Mouse (Mus musculus): Measurements from ENCODE around the gene Tarbp2. TPM values are rescaled to one million over a fixed set of nuclear protein-coding genes. Genes with fewer than 3 reads are reported as not detected.

Gene Tarbp2
- polyA plus RNA-seq, 1 experiment from 2014 or later, result 87.7 TPM

DNA sequence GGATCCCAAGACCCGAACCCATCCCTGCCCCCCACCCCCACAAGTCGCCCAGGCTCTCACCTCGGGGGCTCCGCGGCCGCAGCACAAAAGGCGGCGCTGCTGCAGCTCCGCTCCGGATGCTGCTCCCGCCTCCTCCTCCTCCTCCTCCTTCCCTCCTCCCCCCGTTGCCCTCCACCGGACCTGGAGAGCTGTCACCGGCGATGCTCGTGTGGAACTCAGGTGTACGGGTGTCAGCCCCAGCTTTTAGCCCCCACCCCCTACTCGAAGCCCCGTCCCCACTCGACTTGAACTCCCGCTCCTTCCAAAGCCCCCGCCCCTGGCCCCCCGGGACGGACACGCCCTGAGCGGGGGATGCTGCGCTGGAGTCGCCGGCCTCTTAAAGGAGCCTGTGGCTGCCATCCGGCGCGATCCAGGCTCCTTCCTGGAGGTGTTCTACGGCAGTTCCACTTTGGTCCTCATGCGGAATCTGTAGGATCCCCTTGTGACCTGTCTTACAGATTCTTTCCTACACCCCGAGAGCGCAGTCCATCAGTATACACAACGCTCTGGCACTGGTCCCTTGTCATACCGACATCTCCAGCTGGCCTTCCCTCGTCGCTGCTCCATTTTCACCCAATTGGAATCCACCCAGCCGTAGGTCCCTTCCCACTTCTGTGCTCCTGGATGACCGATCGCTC, 1.1 kb upstream of the Tarbp2 start, which contains the start of gene Map3k12:
Gene Map3k12, minus strand, starts transcription at position 337 of the 677 bp plus-strand sequence.
- ATAC-seq, result no peak
- peaks cover 44% of the 10 kb centered on the region for H3K4me1 ChIP-seq
- peak within 1 kb of the TSS; percentile 93 for H3K27ac ChIP-seq
- H3K36me3 ChIP-seq (ENCODE audit: poor library complexity, severe bottlenecking), result peaks cover 12% of the 10 kb centered on the region
- peak within 1 kb of the TSS; percentile 72 for H3K4me3 ChIP-seq
- WGBS, result under 1% methylated on average over 42 of the region's 43 CpGs
- peak within 1 kb of the TSS; percentile 92 for H3K9ac ChIP-seq
- H3K4me2 ChIP-seq, result peak within 1 kb of the TSS; percentile 81
- no peaks in the 10 kb centered on the region for H3K9me3 ChIP-seq (replicated peaks)
- H3K27me3 ChIP-seq, result no peaks in the 10 kb centered on the region

DNA sequence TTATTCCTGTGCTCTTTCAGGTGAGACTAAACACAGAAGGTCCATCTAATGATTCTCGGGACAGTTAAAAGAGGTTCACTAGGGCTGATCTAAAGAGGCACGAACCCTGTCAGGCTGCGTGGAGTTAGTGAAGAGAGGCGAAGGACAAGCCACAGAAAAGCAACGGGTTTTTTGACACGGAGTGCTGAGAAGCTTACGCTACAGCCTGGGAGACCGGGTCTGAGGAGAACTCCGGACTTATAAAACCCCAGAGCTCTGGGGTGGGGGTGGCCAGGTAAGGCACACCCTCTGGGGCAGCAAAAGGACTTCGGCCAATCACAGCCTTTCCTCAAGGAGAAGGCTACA, 389 bp upstream of the Tarbp2 start:
- Histone ChIP-seq H3K4me1 (peaks cover 36% of the 10 kb centered on the region), H3K4me2 (peak overlapping the region; percentile 81), H3K4me3 (peak overlapping the region; percentile 72)

DNA sequence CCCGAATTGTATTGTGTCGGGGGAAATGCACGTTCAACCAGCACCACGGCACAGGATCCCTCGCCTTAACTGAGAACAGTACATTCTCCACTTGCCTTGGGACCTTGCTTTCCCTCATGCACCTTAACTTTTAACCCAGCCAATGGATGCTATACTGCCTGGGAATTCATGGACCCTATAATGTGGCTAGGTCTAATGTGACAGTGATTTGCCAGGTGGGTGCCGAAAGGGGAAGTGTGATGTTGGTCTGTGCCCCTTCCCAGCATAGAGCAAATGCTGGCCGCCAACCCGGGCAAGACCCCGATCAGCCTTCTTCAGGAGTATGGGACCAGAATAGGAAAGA, 838 bp downstream of the Tarbp2 start:
- H3K9me3 ChIP-seq (replicated peaks), result no peaks in the 10 kb centered on the region
- H3K9ac ChIP-seq, result peak overlapping the region; percentile 83
- H3K27me3 ChIP-seq, result no peaks in the 10 kb centered on the region
- H3K4me3 ChIP-seq, result peak overlapping the region; percentile 72
- peaks cover 29% of the 10 kb centered on the region for H3K36me3 ChIP-seq (ENCODE audit: poor library complexity, severe bottlenecking)
- peak overlapping the region; percentile 97 for H3K27ac ChIP-seq
- WGBS, result 22% methylated on average over 9 of the region's 9 CpGs
- H3K4me1 ChIP-seq, result peaks cover 34% of the 10 kb centered on the region
- ATAC-seq, result no peak
- peak overlapping the region; percentile 81 for H3K4me2 ChIP-seq

More for the DNA sequence above, 389 bp upstream of the Tarbp2 start:
- H3K27ac ChIP-seq, result peak overlapping the region; percentile 93
- H3K36me3 ChIP-seq (ENCODE audit: poor library complexity, severe bottlenecking), result peaks cover 20% of the 10 kb centered on the region
- WGBS, result under 1% methylated on average over 10 of the region's 10 CpGs
- peak overlapping the region; percentile 92 for H3K9ac ChIP-seq
- H3K27me3 ChIP-seq, result no peaks in the 10 kb centered on the region
- no peaks in the 10 kb centered on the region for H3K9me3 ChIP-seq (replicated peaks)
- ATAC-seq, result no peak

DNA sequence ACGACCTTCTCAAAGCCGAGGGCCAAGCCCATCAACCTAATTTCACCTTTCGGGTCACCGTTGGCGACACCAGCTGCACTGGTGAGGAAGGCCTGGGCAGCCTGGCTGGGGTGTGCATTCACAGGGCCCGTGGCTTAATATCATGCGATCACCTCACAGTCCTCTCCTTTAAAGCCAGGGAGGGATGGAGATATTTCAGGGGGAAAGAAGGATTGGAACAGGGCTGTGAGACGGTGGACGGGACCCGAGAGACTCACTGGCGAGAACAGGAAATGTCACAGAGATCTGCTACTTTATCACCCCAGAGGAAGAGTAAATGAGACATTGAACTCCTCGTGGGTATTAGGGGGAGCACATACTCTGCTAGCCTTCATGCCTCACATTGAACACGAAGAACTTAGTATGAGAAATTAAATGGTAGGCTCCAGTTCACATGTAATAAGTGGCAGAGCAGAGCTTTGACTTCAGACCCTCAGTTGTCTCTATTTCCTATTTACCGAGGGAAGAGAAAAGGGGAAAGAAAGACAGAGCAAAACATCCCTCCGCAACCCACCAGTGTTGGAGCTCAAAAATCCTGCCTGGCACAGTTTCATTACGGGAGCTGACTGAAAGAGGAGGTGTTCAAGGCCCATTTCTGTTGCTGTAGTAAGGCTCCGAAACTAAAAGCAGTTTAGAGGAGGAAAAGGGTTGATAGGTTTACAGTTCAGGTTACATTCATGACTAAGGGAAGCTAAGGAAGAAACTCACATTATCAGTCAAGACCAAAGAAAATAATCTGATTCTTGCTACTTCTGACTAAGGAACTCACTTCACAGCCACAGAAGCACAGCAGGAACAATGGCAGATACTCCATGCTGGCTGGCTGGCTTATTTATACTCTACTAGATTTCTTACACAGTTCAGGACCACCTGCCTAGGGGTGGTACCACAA, 1.5 kb downstream of the Tarbp2 start:
- H3K4me3 ChIP-seq, result peak overlapping the region; percentile 72
- peak overlapping the region; percentile 81 for H3K4me2 ChIP-seq
- H3K27ac ChIP-seq, result peak overlapping the region; percentile 97
- peaks cover 31% of the 10 kb centered on the region for H3K4me1 ChIP-seq
- peak overlapping the region; percentile 83 for H3K9ac ChIP-seq
- WGBS, result 72% methylated on average over 17 of the region's 17 CpGs
- ATAC-seq, result no peak
- peaks cover 35% of the 10 kb centered on the region for H3K36me3 ChIP-seq (ENCODE audit: poor library complexity, severe bottlenecking)
- no peaks in the 10 kb centered on the region for H3K9me3 ChIP-seq (replicated peaks)
- H3K27me3 ChIP-seq, result no peaks in the 10 kb centered on the region

DNA sequence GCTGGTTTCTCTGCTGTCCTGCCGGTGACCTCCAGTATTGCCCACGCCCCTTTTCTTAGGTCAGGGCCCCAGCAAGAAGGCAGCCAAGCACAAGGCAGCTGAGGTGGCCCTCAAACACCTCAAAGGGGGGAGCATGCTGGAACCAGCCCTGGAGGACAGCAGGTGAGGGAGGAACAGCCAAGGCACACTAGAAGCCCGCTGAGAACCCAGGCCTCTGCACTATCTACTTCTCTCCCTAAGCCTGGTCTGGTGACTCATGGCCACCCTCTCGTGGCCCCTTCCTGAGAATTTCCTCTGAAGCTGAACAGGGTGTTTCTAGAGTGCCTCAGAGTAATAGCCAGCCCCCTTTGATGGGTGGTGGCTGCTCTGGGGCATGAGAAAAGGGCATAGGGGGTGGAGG, 2.4 kb downstream of the Tarbp2 start:
- Histone ChIP-seq H3K36me3 (ENCODE audit: poor library complexity, severe bottlenecking) (peaks cover 35% of the 10 kb centered on the region), H3K9ac (no peak overlapping the region), H3K27ac (no peak overlapping the region), H3K4me3 (no peak overlapping the region), H3K4me1 (peaks cover 21% of the 10 kb centered on the region), H3K4me2 (no peak overlapping the region), H3K9me3 (replicated peaks) (no peaks in the 10 kb centered on the region), H3K27me3 (no peaks in the 10 kb centered on the region)
- ATAC-seq, result no peak
- 94% methylated on average over 4 of the region's 4 CpGs for WGBS

DNA sequence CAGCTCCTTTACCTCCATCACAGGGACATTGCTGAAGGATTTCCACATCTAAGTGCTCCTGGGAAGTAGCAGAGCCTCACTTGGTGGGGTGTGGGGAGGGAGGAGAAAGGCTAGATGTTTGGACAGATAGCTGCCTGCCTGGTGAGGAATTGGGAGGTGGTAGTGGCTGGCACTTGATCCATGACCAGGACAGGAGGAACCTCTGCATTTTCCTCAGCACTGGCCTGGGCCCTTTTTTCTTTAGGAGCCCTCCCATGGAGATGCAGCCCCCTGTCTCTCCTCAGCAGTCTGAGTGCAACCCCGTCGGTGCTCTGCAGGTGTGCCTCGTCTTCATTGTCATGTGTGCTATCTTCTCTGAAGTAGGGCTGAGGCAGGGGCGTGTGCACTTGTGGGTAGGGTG, 3.5 kb downstream of the Tarbp2 start:
- H3K4me1 ChIP-seq, result peaks cover 12% of the 10 kb centered on the region
- peaks cover 35% of the 10 kb centered on the region for H3K36me3 ChIP-seq (ENCODE audit: poor library complexity, severe bottlenecking)
- no peak overlapping the region for H3K9ac ChIP-seq
- H3K4me2 ChIP-seq, result no peak overlapping the region
- H3K27ac ChIP-seq, result no peak overlapping the region
- 77% methylated on average over 4 of the region's 4 CpGs for WGBS
- no peak overlapping the region for H3K4me3 ChIP-seq
- H3K9me3 ChIP-seq (replicated peaks), result no peaks in the 10 kb centered on the region
- no peaks in the 10 kb centered on the region for H3K27me3 ChIP-seq
- ATAC-seq, result no peak

DNA sequence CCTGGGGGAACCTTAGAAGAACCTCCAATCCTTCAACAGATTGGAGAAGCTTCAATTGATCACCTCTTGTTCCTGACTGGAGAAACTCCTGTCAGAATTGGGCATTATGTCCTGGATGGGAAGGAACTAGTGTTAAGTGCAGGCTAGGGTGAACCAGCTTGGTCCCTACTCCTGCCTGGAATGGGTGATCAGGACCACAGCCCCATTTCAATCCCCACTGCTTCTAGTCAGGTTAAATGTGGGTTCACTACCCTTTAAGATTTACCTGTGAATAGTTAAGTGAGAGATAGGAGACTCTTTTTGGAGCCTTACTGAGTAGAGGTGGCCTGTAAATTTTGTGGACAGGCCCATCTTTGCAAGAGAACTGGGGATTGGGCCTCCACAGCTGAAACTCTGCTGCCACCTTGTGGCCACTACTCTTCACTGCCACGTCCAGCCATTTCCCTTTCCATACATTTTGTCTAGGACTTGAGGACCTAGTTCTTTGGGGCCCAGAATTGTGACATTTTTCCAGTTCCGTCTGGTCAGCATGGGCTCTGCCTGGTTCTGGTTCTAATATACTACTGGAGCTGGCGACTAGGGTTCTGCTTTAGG, 7.0 kb downstream of the Tarbp2 start, which contains the start of gene Npff:
Gene Npff, minus strand, starts transcription at position 51 of the 594 bp plus-strand sequence.
- no peak within 1 kb of the TSS for H3K9ac ChIP-seq
- H3K36me3 ChIP-seq (ENCODE audit: poor library complexity, severe bottlenecking), result peaks cover 61% of the 10 kb centered on the region
- peak; percentile 22 for ATAC-seq
- H3K4me2 ChIP-seq, result no peak within 1 kb of the TSS
- 0 out of 2 replicates have a peak, but pooled peaks cover 3% of the 10 kb centered on the region for H3K4me1 ChIP-seq
- no peak within 1 kb of the TSS for H3K4me3 ChIP-seq
- H3K27ac ChIP-seq, result peak within 1 kb of the TSS; percentile 15; the same call in 1 of the 2 replicates
- WGBS, result 3% methylated on average over 3 of the region's 3 CpGs
- no peaks in the 10 kb centered on the region for H3K27me3 ChIP-seq
- no peaks in the 10 kb centered on the region for H3K9me3 ChIP-seq (replicated peaks)

DNA sequence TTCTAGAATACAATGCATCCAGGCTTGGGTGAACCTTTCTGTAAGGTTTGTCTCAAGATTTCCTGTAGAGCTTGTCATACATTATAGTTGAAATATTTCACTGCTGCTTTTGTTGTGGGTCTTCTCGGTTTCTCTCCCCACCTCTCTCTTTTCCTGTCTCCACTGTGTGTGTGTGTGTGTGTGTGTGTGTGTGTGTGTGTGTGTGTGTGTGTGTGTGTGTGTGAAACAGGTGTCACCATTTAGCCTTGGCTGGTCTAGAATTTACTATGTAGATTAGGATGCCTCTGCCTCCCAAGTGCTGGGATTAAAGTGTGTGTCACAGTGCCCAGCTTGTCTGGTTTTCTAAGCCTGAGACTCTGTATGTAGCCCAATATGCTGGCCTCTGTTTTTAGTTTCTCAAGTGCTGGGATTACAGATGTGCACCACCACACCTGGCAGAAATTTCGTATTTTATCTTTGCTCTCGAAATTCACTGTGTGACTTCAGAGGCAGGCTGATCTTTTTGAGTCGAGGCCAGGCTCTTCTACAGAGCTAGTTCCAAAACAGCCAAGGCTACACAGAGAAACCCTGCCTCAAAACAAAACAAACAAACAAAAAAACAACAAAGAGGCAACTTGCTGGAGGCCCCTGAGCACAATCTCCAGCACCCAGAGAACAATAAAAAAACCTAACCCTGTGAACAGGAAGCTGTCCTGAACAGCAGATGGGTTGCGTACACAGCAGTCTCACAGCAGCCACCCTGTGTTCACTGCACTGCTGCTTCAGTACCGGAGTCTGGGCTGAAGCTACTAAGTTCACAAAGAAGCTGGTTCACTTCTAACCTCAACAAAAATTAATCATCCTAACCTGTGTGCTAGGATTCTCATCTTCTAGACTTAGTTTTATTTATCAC, 8.4 kb downstream of the Tarbp2 start:
- Histone ChIP-seq H3K4me1 (no peaks in the 10 kb centered on the region), H3K4me3 (no peak overlapping the region), H3K4me2 (no peak overlapping the region), H3K9ac (no peak overlapping the region), H3K27me3 (no peaks in the 10 kb centered on the region), H3K36me3 (ENCODE audit: poor library complexity, severe bottlenecking) (peaks cover 63% of the 10 kb centered on the region), H3K9me3 (replicated peaks) (no peaks in the 10 kb centered on the region), H3K27ac (no peak overlapping the region)
- no peak for ATAC-seq
- WGBS, result 89% methylated on average over 6 of the region's 6 CpGs

DNA sequence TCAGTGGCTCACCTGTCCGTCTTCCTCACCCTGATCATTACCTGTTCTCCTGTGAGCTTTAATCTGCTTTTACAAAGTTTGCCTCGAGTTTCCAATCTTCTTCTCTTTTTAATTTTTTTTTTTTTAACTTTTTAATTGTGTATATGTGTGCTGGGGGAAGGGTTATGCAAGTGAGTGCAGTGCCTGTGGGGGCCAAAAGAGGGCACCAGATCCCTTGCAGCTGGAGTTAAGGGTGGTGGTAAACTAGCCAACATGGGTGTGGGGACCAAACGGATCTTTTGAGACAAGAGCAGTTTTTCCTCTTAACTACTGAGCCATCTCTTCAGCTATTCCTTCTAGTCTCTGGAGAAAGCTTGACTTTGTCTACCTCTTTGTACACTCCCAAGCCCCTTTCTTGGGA, 9.9 kb downstream of the Tarbp2 start:
- H3K9me3 ChIP-seq (replicated peaks), result no peaks in the 10 kb centered on the region
- H3K27me3 ChIP-seq, result no peaks in the 10 kb centered on the region
- no peak overlapping the region for H3K4me3 ChIP-seq
- ATAC-seq, result no peak
- H3K36me3 ChIP-seq (ENCODE audit: poor library complexity, severe bottlenecking), result peaks cover 60% of the 10 kb centered on the region
- 80% methylated on average over 3 of the region's 3 CpGs for WGBS
- no peak overlapping the region for H3K4me2 ChIP-seq
- no peaks in the 10 kb centered on the region for H3K4me1 ChIP-seq
- H3K9ac ChIP-seq, result no peak overlapping the region
- H3K27ac ChIP-seq, result no peak overlapping the region

DNA sequence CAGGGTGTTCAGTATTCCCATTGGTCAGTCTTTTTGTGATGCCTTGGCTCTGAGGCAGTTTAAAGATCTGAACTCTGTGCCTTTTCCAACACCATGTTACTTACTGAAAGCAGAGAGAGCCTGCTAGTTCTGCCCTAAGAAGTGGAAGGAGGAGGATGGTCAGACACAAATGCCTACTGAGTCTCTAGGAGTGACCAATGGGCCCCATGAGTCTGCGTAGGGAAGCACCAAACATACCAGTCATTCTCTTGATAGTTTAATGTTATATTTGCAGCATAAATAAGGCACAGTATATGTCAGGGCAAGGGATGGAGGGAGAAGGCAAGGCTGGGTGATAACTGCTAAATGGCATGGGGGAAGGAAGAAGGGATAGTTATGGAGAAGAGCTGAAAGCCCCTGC, 10.4 kb downstream of the Tarbp2 start:
- WGBS, result 97% methylated on average over 1 of the region's 1 CpGs
- Histone ChIP-seq H3K36me3 (ENCODE audit: poor library complexity, severe bottlenecking) (peaks cover 63% of the 10 kb centered on the region), H3K4me1 (no peaks in the 10 kb centered on the region)

DNA sequence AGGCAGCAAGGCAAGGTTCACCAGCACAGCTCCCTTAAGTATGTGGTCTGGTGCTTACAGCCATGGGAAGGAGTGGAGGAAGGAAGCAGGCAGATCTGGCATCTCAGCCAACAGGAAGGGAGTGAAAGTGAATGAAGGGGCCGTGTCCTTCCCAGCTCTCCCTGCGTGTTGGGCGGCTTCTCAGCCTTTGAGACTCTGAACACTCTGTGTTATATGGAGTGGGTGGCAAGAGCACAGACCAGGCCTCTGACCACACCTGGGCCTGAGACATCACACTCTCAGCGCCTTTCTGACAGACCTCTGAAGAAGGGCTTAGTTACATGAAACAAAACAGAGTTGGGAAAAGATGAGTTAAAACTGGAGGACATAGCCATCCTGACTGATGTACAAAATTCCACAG, 12.6 kb downstream of the Tarbp2 start:
- ATAC-seq, result no peak
- no peak overlapping the region for H3K27ac ChIP-seq
- H3K4me1 ChIP-seq, result no peaks in the 10 kb centered on the region
- 82% methylated on average over 4 of the region's 4 CpGs for WGBS
- peaks cover 70% of the 10 kb centered on the region for H3K36me3 ChIP-seq (ENCODE audit: poor library complexity, severe bottlenecking)
- H3K9ac ChIP-seq, result no peak overlapping the region
- no peak overlapping the region for H3K4me3 ChIP-seq
- H3K9me3 ChIP-seq (replicated peaks), result no peaks in the 10 kb centered on the region
- H3K27me3 ChIP-seq, result no peaks in the 10 kb centered on the region
- H3K4me2 ChIP-seq, result no peak overlapping the region

More for the DNA sequence above, 10.4 kb downstream of the Tarbp2 start:
- H3K4me3 ChIP-seq, result no peak overlapping the region
- no peaks in the 10 kb centered on the region for H3K9me3 ChIP-seq (replicated peaks)
- H3K9ac ChIP-seq, result no peak overlapping the region
- no peak for ATAC-seq
- H3K4me2 ChIP-seq, result no peak overlapping the region
- no peaks in the 10 kb centered on the region for H3K27me3 ChIP-seq
- no peak overlapping the region for H3K27ac ChIP-seq
